Mouse (Mus musculus) liver, adult 2 months (tissue): ENCODE measurements at regions not wholly inside any gene's neighbourhood (a gene's known extent, or its start where the extent isn't known, plus 50 kb on each side); places are given as distances from the start of the nearest gene placed in this dataset.

ENCODE experiments used
- DNase-seq: peaks from one replicate; pipeline ENCODE4 v3.0.0-alpha.2; 2011; ENCODE audit warnings: low read depth, low spot score; ENCODE audit errors: extremely low read depth
- H3K27ac ChIP-seq: fragments of 200-500 bp; replicated peaks from 2 replicates; pipeline ENCODE4 v1.5.1; 2012; ENCODE audit warnings: low read depth, mild to moderate bottlenecking, control low read depth, inconsistent platforms, low read length; ENCODE audit not compliant: insufficient read depth
- H3K27me3 ChIP-seq: fragments of 200-500 bp; 2 replicates; pipeline ENCODE4 v1.6.1; 2012; ENCODE audit warnings: mild to moderate bottlenecking, moderate library complexity, low read length, inconsistent platforms; ENCODE audit not compliant: control insufficient read depth, insufficient read depth
- H3K36me3 ChIP-seq: fragments of 200-500 bp; 2 replicates; pipeline ENCODE4 v1.6.1; 2012; ENCODE audit warnings: low read length, inconsistent platforms; ENCODE audit not compliant: control insufficient read depth, insufficient read depth
- H3K4me1 ChIP-seq: fragments of 200-500 bp; 2 replicates; pipeline ENCODE4 v1.6.1; 2011; ENCODE audit warnings: low read length; ENCODE audit not compliant: control insufficient read depth, insufficient read depth
- H3K4me3 ChIP-seq: fragments of 200-500 bp; 2 replicates; pipeline ENCODE4 v1.5.1; 2011; ENCODE audit warnings: low read depth, mild to moderate bottlenecking, control low read depth, low read length, moderate library complexity; ENCODE audit not compliant: insufficient read depth
- H3K79me2 ChIP-seq: fragments of 200-500 bp; 2 replicates; pipeline ENCODE4 v1.6.1; 2012; ENCODE audit warnings: inconsistent platforms, mild to moderate bottlenecking, low read length, moderate library complexity; ENCODE audit not compliant: control insufficient read depth, insufficient read depth
- H3K9ac ChIP-seq: fragments of 200-500 bp; 2 replicates; pipeline ENCODE4 v1.6.1; 2012; ENCODE audit warnings: low read depth, mild to moderate bottlenecking, control low read depth, inconsistent platforms, low read length
- CTCF ChIP-seq: fragments of 200-500 bp; IDR thresholded peaks from 2 replicates; pipeline ENCODE4 v1.5.1; 2011; ENCODE audit warnings: low read depth, low read length, control low read depth
- POLR2A ChIP-seq: fragments of 200-500 bp; IDR thresholded peaks from 2 replicates; pipeline ENCODE4 v1.6.1; 2011; ENCODE audit warnings: low read length, control low read depth; ENCODE audit not compliant: insufficient read depth; ENCODE audit errors: extremely low read depth
- WGBS: fragments of 180-500 bp; shearing (Covaris S2); methylation state at CpG from one replicate; pipeline ENCODE4 v1.1.7; 2018; 5-methylcytosine and 5-hydroxymethylcytosine counted together

DNA sequence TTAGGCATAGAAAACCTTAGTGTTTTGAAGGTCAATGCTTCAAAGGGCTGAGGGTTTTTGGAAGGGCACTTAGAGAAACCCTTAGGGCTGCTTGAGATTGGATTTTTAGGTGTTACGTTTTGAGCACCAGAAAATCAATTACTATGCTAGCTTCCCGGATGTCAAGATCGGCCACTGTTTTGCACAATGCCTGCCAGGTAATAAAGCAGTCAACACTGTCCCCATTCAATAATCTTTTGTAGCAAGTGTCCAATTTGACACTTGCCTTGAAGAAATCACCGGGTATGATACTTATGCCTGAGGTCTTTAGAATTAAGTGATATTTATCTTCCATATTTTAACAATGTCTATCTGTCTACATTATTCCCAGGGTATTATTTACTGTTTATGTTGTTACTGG is 403.0 kb upstream of the Sel1l start:
- Histone ChIP-seq H3K79me2 (no peaks in the 10 kb centered on the region), H3K9ac (no peak overlapping the region), H3K27ac (no peak overlapping the region), H3K4me3 (no peak overlapping the region), H3K4me1 (no peaks in the 10 kb centered on the region), H3K27me3 (no peaks in the 10 kb centered on the region), H3K36me3 (no peaks in the 10 kb centered on the region)
- no peak for TF ChIP-seq POLR2A
- TF ChIP-seq CTCF, result no peak
- no peak for DNase-seq
- WGBS, result 75% methylated on average over 4 of the region's 4 CpGs

GRCm38 (mm10) chr12:92246790-92247451 is 398.0 kb upstream of the Sel1l start:
- Histone ChIP-seq H3K27ac (no peak overlapping the region), H3K36me3 (no peaks in the 10 kb centered on the region), H3K79me2 (no peaks in the 10 kb centered on the region), H3K9ac (no peak overlapping the region), H3K4me1 (no peaks in the 10 kb centered on the region), H3K4me3 (no peak overlapping the region), H3K27me3 (no peaks in the 10 kb centered on the region)
- TF ChIP-seq POLR2A, result no peak
- no peak for TF ChIP-seq CTCF
- WGBS, result 58% methylated on average over 6 of the region's 6 CpGs
- DNase-seq, result no peak

DNA sequence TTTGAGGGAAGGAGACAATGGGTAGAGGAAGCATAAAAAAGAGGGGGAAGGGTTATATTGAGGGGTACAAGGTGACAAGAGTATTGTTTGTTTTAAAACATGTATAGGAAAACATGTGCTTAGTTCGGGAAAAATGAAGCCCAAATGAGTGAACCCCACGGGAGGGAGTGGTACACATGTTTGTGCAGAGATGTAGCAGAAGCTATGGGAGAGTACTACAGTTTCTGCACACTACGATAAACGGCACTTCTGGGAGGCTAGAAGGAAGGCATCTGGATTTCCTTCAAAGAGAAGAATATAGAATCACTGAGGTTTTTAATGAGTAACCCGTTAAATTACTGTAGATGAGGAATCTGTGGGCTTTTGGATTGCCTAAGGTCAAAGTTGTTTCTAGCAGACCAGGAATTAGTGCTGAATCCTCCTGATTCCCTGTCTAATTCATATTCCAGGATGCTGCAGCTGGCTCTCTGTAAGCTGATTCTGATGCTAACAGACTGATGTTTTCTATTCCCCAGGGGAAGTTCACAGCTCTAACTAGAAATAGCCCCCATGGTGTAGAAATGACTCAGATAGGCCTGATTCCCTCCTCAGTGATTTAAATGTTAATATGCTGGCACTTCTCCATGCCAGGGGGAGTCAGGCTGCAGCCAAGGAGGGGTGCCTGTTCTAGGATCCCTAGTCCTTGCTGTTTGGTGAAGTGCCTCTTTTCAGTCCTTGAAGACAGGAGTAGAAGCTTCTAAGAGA is 391.2 kb upstream of the Sel1l start:
- H3K4me1 ChIP-seq, result no peaks in the 10 kb centered on the region
- no peaks in the 10 kb centered on the region for H3K36me3 ChIP-seq
- DNase-seq, result no peak
- H3K4me3 ChIP-seq, result no peak overlapping the region
- WGBS, result 75% methylated on average over 5 of the region's 5 CpGs
- TF ChIP-seq POLR2A (no peak), CTCF (no peak)
- no peak overlapping the region for H3K27ac ChIP-seq
- no peaks in the 10 kb centered on the region for H3K79me2 ChIP-seq
- H3K27me3 ChIP-seq, result no peaks in the 10 kb centered on the region
- no peak overlapping the region for H3K9ac ChIP-seq

DNA sequence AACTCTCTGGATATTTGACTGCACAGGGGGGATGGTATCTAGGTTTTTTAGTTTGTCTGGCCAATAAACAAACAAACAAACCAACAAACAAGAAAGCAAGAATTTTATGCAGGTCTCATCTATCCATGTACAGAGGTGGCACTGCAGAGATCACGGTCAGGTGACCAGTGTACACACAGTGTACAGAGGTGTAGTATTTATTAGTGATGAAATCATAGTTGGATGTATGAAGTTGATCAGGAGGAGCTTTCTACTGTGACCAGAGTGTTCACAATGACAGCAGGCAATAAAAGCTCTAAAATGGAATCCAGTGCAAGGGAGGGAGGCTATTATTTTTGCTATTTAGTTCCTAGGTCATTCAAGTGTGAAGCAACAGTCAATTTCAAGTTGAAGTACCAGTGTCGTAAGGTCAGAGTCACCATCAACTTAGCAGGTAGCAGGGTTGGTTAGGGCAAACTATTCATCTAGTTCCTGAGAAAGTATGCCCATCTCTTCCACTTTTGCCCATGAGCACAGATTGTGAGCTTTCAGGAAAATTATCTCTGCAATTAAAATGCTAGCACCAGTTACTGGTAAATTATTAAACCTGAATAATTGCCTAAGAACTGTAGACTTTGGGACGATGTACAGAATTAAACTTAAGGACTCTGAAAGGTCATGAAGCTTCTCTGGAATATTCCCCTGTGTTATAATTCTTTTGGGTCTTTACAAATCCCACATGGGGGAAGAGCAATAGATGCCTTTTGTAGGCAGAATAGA is 384.9 kb upstream of the Sel1l start:
- no peak for TF ChIP-seq POLR2A
- no peak for TF ChIP-seq CTCF
- no peaks in the 10 kb centered on the region for H3K79me2 ChIP-seq
- H3K27ac ChIP-seq, result no peak overlapping the region
- H3K4me3 ChIP-seq, result no peak overlapping the region
- WGBS, result 70% methylated on average over 3 of the region's 3 CpGs
- no peaks in the 10 kb centered on the region for H3K36me3 ChIP-seq
- DNase-seq, result no peak
- no peaks in the 10 kb centered on the region for H3K4me1 ChIP-seq
- H3K9ac ChIP-seq, result no peak overlapping the region
- no peaks in the 10 kb centered on the region for H3K27me3 ChIP-seq

- no peak for TF ChIP-seq CTCF
- no peak for TF ChIP-seq POLR2A
- no peak for DNase-seq
- no peak overlapping the region for H3K4me3 ChIP-seq
- no peak overlapping the region for H3K27ac ChIP-seq
- H3K4me1 ChIP-seq, result no peaks in the 10 kb centered on the region
- no peaks in the 10 kb centered on the region for H3K36me3 ChIP-seq
- H3K27me3 ChIP-seq, result no peaks in the 10 kb centered on the region
- WGBS, result 71% methylated on average over 4 of the region's 4 CpGs
- no peak overlapping the region for H3K9ac ChIP-seq
- H3K79me2 ChIP-seq, result no peaks in the 10 kb centered on the region
These were observed 379.6 kb upstream of the Sel1l start for GRCm38 (mm10) chr12:92228585-92228984.

- TF ChIP-seq CTCF (no peak), POLR2A (no peak)
- 81% methylated on average over 4 of the region's 4 CpGs for WGBS
- DNase-seq, result no peak
These were observed 354.4 kb upstream of the Sel1l start for GRCm38 (mm10) chr12:92203351-92203750.

More at GRCm38 (mm10) chr12:92203351-92203750, 354.4 kb upstream of the Sel1l start:
- H3K27ac ChIP-seq, result no peak overlapping the region
- no peak overlapping the region for H3K4me3 ChIP-seq
- no peaks in the 10 kb centered on the region for H3K27me3 ChIP-seq
- no peak overlapping the region for H3K9ac ChIP-seq
- no peaks in the 10 kb centered on the region for H3K36me3 ChIP-seq
- H3K4me1 ChIP-seq, result no peaks in the 10 kb centered on the region
- H3K79me2 ChIP-seq, result no peaks in the 10 kb centered on the region
